Mouse (Mus musculus) heart, embryonic 11.5 days (tissue): ENCODE data around the gene Hydin. TPM values are rescaled to one million over a fixed set of nuclear protein-coding genes. Genes with fewer than 3 reads are reported as not detected.
"Not testable (repeated sequence)": the region's sequence is repeated elsewhere in the genome, so short reads cannot be mapped to it uniquely, and the experiment has no call there.

Experiments
- ATAC-seq: fragments of 200-750 bp; cut with Nextera tagmentation; replicated peaks from 2 replicates; pipeline ENCODE4 v1.8.0; 2017; ENCODE audit warnings: moderate library complexity; ENCODE audit not compliant: insufficient number of reproducible peaks, low FRiP score, low TSS enrichment
- H3K27ac ChIP-seq: fragments of 300-500 bp; sonication (generic); 2 replicates; pipeline ENCODE4 v1.5.1; 2014; ENCODE audit warnings: mild to moderate bottlenecking, low read depth, low read length
- H3K27me3 ChIP-seq: fragments of 300-500 bp; sonication (generic); 2 replicates; pipeline ENCODE4 v1.6.1; 2014; ENCODE audit warnings: mild to moderate bottlenecking, low read length, mixed read lengths; ENCODE audit not compliant: control insufficient read depth, insufficient read depth
- H3K36me3 ChIP-seq: fragments of 300-500 bp; sonication (generic); 2 replicates; pipeline ENCODE4 v1.6.1; 2014; ENCODE audit warnings: mild to moderate bottlenecking, low read length, moderate library complexity, mixed read lengths; ENCODE audit not compliant: control insufficient read depth, insufficient read depth
- H3K4me1 ChIP-seq: fragments of 300-500 bp; sonication (generic); 2 replicates; pipeline ENCODE4 v1.6.1; 2014; ENCODE audit warnings: low read length; ENCODE audit not compliant: control insufficient read depth, insufficient read depth
- H3K4me2 ChIP-seq: fragments of 300-500 bp; sonication (generic); 2 replicates; pipeline ENCODE4 v1.6.1; 2014; ENCODE audit warnings: mild to moderate bottlenecking, moderate library complexity
- H3K4me3 ChIP-seq: fragments of 300-500 bp; sonication (generic); 2 replicates; pipeline ENCODE4 v1.5.1; 2014; ENCODE audit warnings: low read depth, low read length
- H3K9ac ChIP-seq: fragments of 300-500 bp; sonication (generic); 2 replicates; pipeline ENCODE4 v1.6.1; 2014; ENCODE audit warnings: mild to moderate bottlenecking, low read depth, low read length, moderate library complexity
- H3K9me3 ChIP-seq: fragments of 300-500 bp; sonication (generic); replicated peaks from 2 replicates; pipeline ENCODE4 v1.6.1; 2016; ENCODE audit warnings: low read length; ENCODE audit not compliant: control insufficient read depth
- whole genome bisulfite sequencing: fragments of 180-500 bp; shearing (Covaris S2); extraction: QIAGEN DNeasy Blood & Tissue Kit; methylation state at CpG from one replicate; pipeline ENCODE4 v1.1.7; 2014; ENCODE audit not compliant: insufficient replicate concordance; 5-methylcytosine and 5-hydroxymethylcytosine counted together
- polyA plus RNA-seq: library from polyadenylated mRNA; unstranded; fragments of >200 nt; fragmentation: Nextera tagmentation; extraction: Ambion mirVana; gene quantifications from 2 replicates; pipeline ENCODE4 v1.2.1, GENCODE M21; 2014

The Hydin gene
- polyA plus RNA-seq, 1 experiment from 2014 or later = 0.14 TPM

- 71% methylated on average over 9 of the region's 9 CpGs for WGBS
- Histone ChIP-seq H3K4me1 (no peaks in the 10 kb centered on the region), H3K36me3 (no peaks in the 10 kb centered on the region), H3K4me3 (no peak overlapping the region), H3K4me2 (no peak overlapping the region), H3K27ac (no peak overlapping the region), H3K9me3 (no peaks in the 10 kb centered on the region), H3K9ac (no peak overlapping the region), H3K27me3 (no peaks in the 10 kb centered on the region; the same call in 1 of the 2 replicates)
- ATAC-seq = no peak
Observed at GRCm38 (mm10) chr8:110496286-110496685, 229.5 kb downstream of the Hydin start.

- 18% methylated on average over 10 of the region's 10 CpGs for WGBS
- H3K9ac ChIP-seq = no peak overlapping the region
- no peak overlapping the region for H3K4me3 ChIP-seq
- peak; percentile 96 for ATAC-seq
- H3K9me3 ChIP-seq = no peaks in the 10 kb centered on the region
- H3K27me3 ChIP-seq = peaks cover 5% of the 10 kb centered on the region
- H3K4me2 ChIP-seq = peak overlapping the region; percentile 22; the same call in 1 of the 2 replicates
- H3K4me1 ChIP-seq = no peaks in the 10 kb centered on the region
- H3K36me3 ChIP-seq = no peaks in the 10 kb centered on the region
- no peak overlapping the region for H3K27ac ChIP-seq
Observed at GRCm38 (mm10) chr8:110500253-110500652, 233.5 kb downstream of the Hydin start.

GRCm38 (mm10) chr8:110500661-110501060, 233.9 kb downstream of the Hydin start:
- Histone ChIP-seq H3K27me3 (peaks cover 5% of the 10 kb centered on the region), H3K9me3 (no peaks in the 10 kb centered on the region), H3K27ac (no peak overlapping the region), H3K36me3 (no peaks in the 10 kb centered on the region), H3K4me1 (no peaks in the 10 kb centered on the region), H3K9ac (no peak overlapping the region), H3K4me2 (peak overlapping the region; percentile 22; the same call in 1 of the 2 replicates), H3K4me3 (no peak overlapping the region)
- 69% methylated on average over 6 of the region's 6 CpGs for WGBS
- ATAC-seq = no peak

- 85% methylated on average over 4 of the region's 4 CpGs for WGBS
- Histone ChIP-seq H3K27ac (no peak overlapping the region), H3K36me3 (no peaks in the 10 kb centered on the region), H3K9ac (no peak overlapping the region), H3K27me3 (peaks cover 5% of the 10 kb centered on the region), H3K9me3 (no peaks in the 10 kb centered on the region), H3K4me3 (no peak overlapping the region), H3K4me1 (no peaks in the 10 kb centered on the region), H3K4me2 (no peak overlapping the region)
- no peak for ATAC-seq
Observed at GRCm38 (mm10) chr8:110501330-110501729, 234.6 kb downstream of the Hydin start.

- WGBS = 14% methylated on average over 10 of the region's 10 CpGs
- no peaks in the 10 kb centered on the region for H3K36me3 ChIP-seq
- no peak overlapping the region for H3K9ac ChIP-seq
- ATAC-seq = peak; percentile 69; the same call in 1 of the 2 replicates
- no peaks in the 10 kb centered on the region for H3K9me3 ChIP-seq
- no peak overlapping the region for H3K27ac ChIP-seq
- H3K27me3 ChIP-seq = peaks cover 5% of the 10 kb centered on the region; the same call in 1 of the 2 replicates
- H3K4me1 ChIP-seq = no peaks in the 10 kb centered on the region
- H3K4me2 ChIP-seq = peak overlapping the region; percentile 37
- no peak overlapping the region for H3K4me3 ChIP-seq
Observed at GRCm38 (mm10) chr8:110502880-110503279, 236.1 kb downstream of the Hydin start.

GRCm38 (mm10) chr8:110508766-110509165, 242.0 kb downstream of the Hydin start:
- Histone ChIP-seq H3K9ac (no peak overlapping the region), H3K27me3 (no peaks in the 10 kb centered on the region; the same call in 1 of the 2 replicates), H3K4me2 (no peak overlapping the region), H3K4me3 (no peak overlapping the region), H3K4me1 (no peaks in the 10 kb centered on the region), H3K9me3 (peaks cover 3% of the 10 kb centered on the region; the same call in 1 of the 2 replicates), H3K36me3 (no peaks in the 10 kb centered on the region), H3K27ac (no peak overlapping the region)
- whole genome bisulfite sequencing = 50% methylated on average over 3 of the region's 3 CpGs
- ATAC-seq = no peak

GRCm38 (mm10) chr8:110519790-110520189, 253.0 kb downstream of the Hydin start:
- Histone ChIP-seq H3K4me3 (no peak overlapping the region), H3K36me3 (no peaks in the 10 kb centered on the region), H3K27ac (no peak overlapping the region), H3K27me3 (no peaks in the 10 kb centered on the region), H3K4me2 (no peak overlapping the region), H3K4me1 (no peaks in the 10 kb centered on the region), H3K9me3 (no peaks in the 10 kb centered on the region), H3K9ac (no peak overlapping the region)
- no peak for ATAC-seq
- WGBS = 75% methylated on average over 7 of the region's 7 CpGs

- Histone ChIP-seq H3K4me2 (no peak overlapping the region), H3K27me3 (no peaks in the 10 kb centered on the region), H3K36me3 (no peaks in the 10 kb centered on the region), H3K4me1 (no peaks in the 10 kb centered on the region), H3K4me3 (no peak overlapping the region), H3K9me3 (no peaks in the 10 kb centered on the region), H3K9ac (no peak overlapping the region), H3K27ac (no peak overlapping the region)
- no peak for ATAC-seq
- WGBS = 86% methylated on average over 12 of the region's 12 CpGs
Observed at GRCm38 (mm10) chr8:110521851-110522250, 255.1 kb downstream of the Hydin start.

GRCm38 (mm10) chr8:110522495-110522894, 255.7 kb downstream of the Hydin start:
- H3K4me2 ChIP-seq, H3K27ac ChIP-seq, H3K4me3 ChIP-seq, H3K27me3 ChIP-seq, H3K9ac ChIP-seq, H3K9me3 ChIP-seq, H3K4me1 ChIP-seq, ATAC-seq, H3K36me3 ChIP-seq: not testable (repeated sequence)
- WGBS = 84% methylated on average over 7 of the region's 7 CpGs
